Mouse (Mus musculus): ENCODE data around the gene Ttll7. TPM values are rescaled to one million over a fixed set of nuclear protein-coding genes. Genes with fewer than 3 reads are reported as not detected.

Gene Ttll7
- polyA plus RNA-seq, 1 experiment from 2014 or later: 1.6 TPM

DNA sequence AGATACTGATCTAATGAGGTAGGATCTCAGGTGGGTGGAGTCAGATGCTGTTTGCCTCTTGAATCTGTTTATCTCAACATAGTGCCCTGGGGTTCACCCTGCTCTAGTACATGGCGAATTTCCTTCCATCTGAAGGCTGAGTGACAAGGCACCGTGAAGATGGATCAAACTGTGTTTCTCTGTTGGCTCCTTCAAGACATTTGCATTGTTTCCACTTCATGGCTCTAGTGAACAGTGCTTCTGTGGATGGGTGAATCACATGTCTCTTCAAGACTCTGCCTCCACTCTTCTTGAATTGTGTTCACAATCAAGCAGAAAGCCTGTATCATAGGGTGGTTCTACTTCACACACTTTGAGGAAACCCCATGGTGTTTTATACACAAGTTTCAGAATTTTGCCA is 8.1 kb downstream of the Ttll7 start:
- 83% methylated on average over 2 of the region's 2 CpGs for WGBS
- Histone ChIP-seq H3K27me3 (replicated peaks) (no peaks in the 10 kb centered on the region), H3K36me3 (no peaks in the 10 kb centered on the region), H3K4me1 (replicated peaks) (no peaks in the 10 kb centered on the region), H3K4me2 (replicated peaks) (no peak overlapping the region), H3K9me3 (no peaks in the 10 kb centered on the region), H3K27ac (no peak overlapping the region), H3K9ac (no peak overlapping the region), H3K4me3 (replicated peaks) (no peak overlapping the region)
- ATAC-seq: no peak

DNA sequence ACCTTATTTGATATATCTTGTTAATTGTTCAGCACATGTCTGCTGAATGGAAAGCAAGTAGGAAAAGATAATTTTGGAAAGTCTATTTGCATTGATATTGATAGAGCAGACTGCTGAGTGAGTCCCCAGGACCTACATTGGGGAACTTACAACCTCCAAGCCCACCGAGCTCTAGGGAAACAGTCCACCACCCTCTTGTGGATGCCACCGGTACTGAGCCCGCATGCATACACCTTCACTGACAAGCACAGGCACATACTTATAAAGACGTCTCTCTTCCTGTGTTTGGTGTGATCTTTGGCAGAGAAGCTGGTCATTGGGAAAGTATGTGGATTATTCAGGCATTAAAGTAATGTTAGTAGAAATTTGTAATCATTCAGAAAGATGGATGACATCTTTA is 14.4 kb downstream of the Ttll7 start:
- WGBS: 28% methylated on average over 4 of the region's 4 CpGs
- H3K27ac ChIP-seq: no peak overlapping the region
- H3K4me1 ChIP-seq (replicated peaks): no peaks in the 10 kb centered on the region

GRCm38 (mm10) chr3:146871954-146872353 is 19.8 kb downstream of the Ttll7 start:
- Histone ChIP-seq H3K4me1 (replicated peaks) (no peaks in the 10 kb centered on the region), H3K9ac (no peak overlapping the region), H3K27ac (no peak overlapping the region), H3K4me3 (replicated peaks) (no peak overlapping the region), H3K27me3 (replicated peaks) (no peaks in the 10 kb centered on the region), H3K36me3 (no peaks in the 10 kb centered on the region), H3K4me2 (replicated peaks) (no peak overlapping the region), H3K9me3 (no peaks in the 10 kb centered on the region)
- 86% methylated on average over 3 of the region's 3 CpGs for WGBS
- no peak for ATAC-seq

More for the DNA sequence above, 14.4 kb downstream of the Ttll7 start:
- H3K4me2 ChIP-seq (replicated peaks): no peak overlapping the region
- H3K36me3 ChIP-seq: no peaks in the 10 kb centered on the region
- no peak overlapping the region for H3K4me3 ChIP-seq (replicated peaks)
- H3K27me3 ChIP-seq (replicated peaks): no peaks in the 10 kb centered on the region
- H3K9me3 ChIP-seq: no peaks in the 10 kb centered on the region
- H3K9ac ChIP-seq: no peak overlapping the region
- ATAC-seq: no peak

DNA sequence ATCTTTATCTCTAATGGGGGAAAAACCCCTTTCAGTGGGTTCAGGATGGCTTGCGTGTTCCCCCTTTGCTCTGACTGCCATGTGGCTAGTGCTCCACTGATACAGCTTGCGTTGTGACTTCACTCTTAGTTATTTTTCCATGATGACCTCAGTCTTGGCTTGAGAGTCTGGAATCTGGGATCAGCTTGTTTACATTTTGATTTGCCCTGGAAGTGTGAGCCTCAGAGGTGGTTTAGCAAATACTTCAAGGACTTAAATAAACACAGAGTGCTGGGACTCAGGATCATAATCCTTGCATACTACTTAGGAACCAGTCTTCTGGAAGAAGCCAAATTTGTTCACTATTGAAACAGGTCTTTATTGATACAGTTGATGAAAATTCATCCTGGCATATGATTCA is 23.8 kb downstream of the Ttll7 start:
- no peak overlapping the region for H3K4me2 ChIP-seq (replicated peaks)
- peak; percentile 66; the same call in 1 of the 2 replicates for ATAC-seq
- H3K27ac ChIP-seq: no peak overlapping the region
- H3K4me3 ChIP-seq (replicated peaks): no peak overlapping the region
- no peaks in the 10 kb centered on the region for H3K27me3 ChIP-seq (replicated peaks)
- H3K4me1 ChIP-seq (replicated peaks): no peaks in the 10 kb centered on the region
- H3K9me3 ChIP-seq: no peaks in the 10 kb centered on the region
- 26% methylated on average over 2 of the region's 2 CpGs for WGBS
- H3K36me3 ChIP-seq: no peaks in the 10 kb centered on the region
- no peak overlapping the region for H3K9ac ChIP-seq

DNA sequence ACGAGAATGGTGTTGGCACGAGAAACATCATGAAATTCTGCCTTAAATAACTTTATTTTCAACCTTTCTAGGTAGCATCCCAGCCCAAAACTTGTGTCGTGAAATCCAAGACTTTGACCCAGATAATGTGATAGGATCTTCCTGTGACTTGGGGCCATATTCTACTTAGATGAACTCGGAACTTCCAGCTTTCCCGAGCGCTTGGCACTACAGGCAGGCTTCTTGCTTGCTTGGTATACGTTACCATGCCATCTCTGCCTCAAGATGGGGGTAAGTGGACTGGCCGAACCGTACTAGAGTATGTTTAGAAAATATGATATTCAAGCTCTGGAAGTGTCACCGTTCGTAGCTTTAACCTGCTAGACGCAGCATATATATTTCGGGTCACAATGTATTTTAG is 41.8 kb downstream of the Ttll7 start:
- ATAC-seq: no peak
- no peak overlapping the region for H3K4me3 ChIP-seq (replicated peaks)
- H3K4me2 ChIP-seq (replicated peaks): no peak overlapping the region
- WGBS: 89% methylated on average over 13 of the region's 13 CpGs
- no peaks in the 10 kb centered on the region for H3K4me1 ChIP-seq (replicated peaks)
- H3K27ac ChIP-seq: no peak overlapping the region
- no peak overlapping the region for H3K9ac ChIP-seq
- no peaks in the 10 kb centered on the region for H3K36me3 ChIP-seq
- H3K27me3 ChIP-seq (replicated peaks): no peaks in the 10 kb centered on the region
- H3K9me3 ChIP-seq: no peaks in the 10 kb centered on the region

GRCm38 (mm10) chr3:146896581-146896980 is 44.4 kb downstream of the Ttll7 start:
- 86% methylated on average over 8 of the region's 8 CpGs for WGBS
- H3K4me3 ChIP-seq (replicated peaks): no peak overlapping the region
- H3K27ac ChIP-seq: no peak overlapping the region
- no peaks in the 10 kb centered on the region for H3K36me3 ChIP-seq
- no peak overlapping the region for H3K4me2 ChIP-seq (replicated peaks)
- no peaks in the 10 kb centered on the region for H3K27me3 ChIP-seq (replicated peaks)
- H3K9me3 ChIP-seq: no peaks in the 10 kb centered on the region
- no peak for ATAC-seq
- no peak overlapping the region for H3K9ac ChIP-seq
- no peaks in the 10 kb centered on the region for H3K4me1 ChIP-seq (replicated peaks)

GRCm38 (mm10) chr3:146900094-146900493 is 47.9 kb downstream of the Ttll7 start:
- Histone ChIP-seq H3K36me3 (no peaks in the 10 kb centered on the region), H3K9ac (no peak overlapping the region), H3K4me1 (replicated peaks) (no peaks in the 10 kb centered on the region), H3K4me3 (replicated peaks) (no peak overlapping the region), H3K9me3 (no peaks in the 10 kb centered on the region), H3K27ac (no peak overlapping the region), H3K4me2 (replicated peaks) (no peak overlapping the region), H3K27me3 (replicated peaks) (no peaks in the 10 kb centered on the region)
- WGBS: 85% methylated on average over 3 of the region's 3 CpGs
- no peak for ATAC-seq

DNA sequence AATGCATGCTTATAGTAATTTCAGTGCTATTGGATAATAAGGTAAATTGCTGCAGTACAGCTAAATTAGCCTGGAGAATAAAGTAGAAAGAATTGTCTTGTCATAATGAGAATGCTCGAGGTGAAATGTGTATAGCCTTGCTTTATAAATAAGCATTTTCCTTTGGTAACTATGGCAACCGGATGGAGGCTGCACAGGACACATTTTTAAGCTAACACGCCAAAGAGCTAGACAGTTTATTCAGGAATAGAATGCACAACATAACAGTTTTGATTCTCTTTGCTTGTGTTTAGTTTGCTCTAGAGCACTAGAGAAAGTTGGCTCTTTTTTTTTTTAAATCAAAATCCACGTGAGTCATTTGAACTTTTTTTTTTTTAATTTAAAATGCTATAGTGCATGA is 49.6 kb downstream of the Ttll7 start:
- Histone ChIP-seq H3K36me3 (no peaks in the 10 kb centered on the region), H3K4me1 (replicated peaks) (no peaks in the 10 kb centered on the region), H3K9ac (no peak overlapping the region), H3K9me3 (no peaks in the 10 kb centered on the region), H3K4me3 (replicated peaks) (no peak overlapping the region), H3K4me2 (replicated peaks) (no peak overlapping the region), H3K27me3 (replicated peaks) (no peaks in the 10 kb centered on the region), H3K27ac (no peak overlapping the region)
- WGBS: 66% methylated on average over 4 of the region's 4 CpGs
- ATAC-seq: no peak

DNA sequence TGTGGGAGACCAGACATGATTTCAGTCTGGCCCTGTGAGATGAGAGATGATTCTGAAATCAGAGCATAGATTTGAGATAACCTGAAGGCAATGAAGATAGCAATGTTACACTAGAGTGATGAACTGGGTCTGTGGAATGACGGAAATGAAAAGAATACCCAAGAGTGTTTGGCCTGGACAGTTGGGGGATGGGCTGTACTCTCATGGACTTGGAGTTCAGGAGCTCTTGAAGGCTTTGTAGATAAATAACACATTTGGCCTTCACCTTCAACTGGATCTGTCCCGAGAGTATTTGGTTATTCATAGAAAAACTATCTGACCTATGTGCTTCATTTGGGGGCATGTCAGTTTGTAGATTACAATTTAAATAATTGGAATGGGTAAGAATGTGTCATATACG is 53.4 kb downstream of the Ttll7 start:
- no peak overlapping the region for H3K4me3 ChIP-seq (replicated peaks)
- WGBS: 75% methylated on average over 3 of the region's 3 CpGs
- H3K4me1 ChIP-seq (replicated peaks): no peaks in the 10 kb centered on the region
- H3K9me3 ChIP-seq: no peaks in the 10 kb centered on the region
- no peaks in the 10 kb centered on the region for H3K27me3 ChIP-seq (replicated peaks)
- no peak overlapping the region for H3K27ac ChIP-seq
- H3K36me3 ChIP-seq: no peaks in the 10 kb centered on the region
- ATAC-seq: no peak
- H3K9ac ChIP-seq: no peak overlapping the region
- no peak overlapping the region for H3K4me2 ChIP-seq (replicated peaks)

- Histone ChIP-seq H3K27ac (no peak overlapping the region), H3K36me3 (no peaks in the 10 kb centered on the region), H3K9me3 (no peaks in the 10 kb centered on the region), H3K9ac (no peak overlapping the region), H3K27me3 (replicated peaks) (no peaks in the 10 kb centered on the region), H3K4me1 (replicated peaks) (no peaks in the 10 kb centered on the region), H3K4me2 (replicated peaks) (no peak overlapping the region), H3K4me3 (replicated peaks) (no peak overlapping the region)
- WGBS: 78% methylated on average over 5 of the region's 5 CpGs
- ATAC-seq: no peak
These were observed 56.8 kb downstream of the Ttll7 start for GRCm38 (mm10) chr3:146908922-146909321.

GRCm38 (mm10) chr3:146913107-146913506 is 60.9 kb downstream of the Ttll7 start:
- Histone ChIP-seq H3K9ac (no peak overlapping the region), H3K27me3 (replicated peaks) (no peaks in the 10 kb centered on the region), H3K4me2 (replicated peaks) (no peak overlapping the region), H3K9me3 (no peaks in the 10 kb centered on the region), H3K27ac (no peak overlapping the region), H3K36me3 (no peaks in the 10 kb centered on the region), H3K4me1 (replicated peaks) (no peaks in the 10 kb centered on the region), H3K4me3 (replicated peaks) (no peak overlapping the region)
- 87% methylated on average over 11 of the region's 12 CpGs for WGBS
- no peak for ATAC-seq

DNA sequence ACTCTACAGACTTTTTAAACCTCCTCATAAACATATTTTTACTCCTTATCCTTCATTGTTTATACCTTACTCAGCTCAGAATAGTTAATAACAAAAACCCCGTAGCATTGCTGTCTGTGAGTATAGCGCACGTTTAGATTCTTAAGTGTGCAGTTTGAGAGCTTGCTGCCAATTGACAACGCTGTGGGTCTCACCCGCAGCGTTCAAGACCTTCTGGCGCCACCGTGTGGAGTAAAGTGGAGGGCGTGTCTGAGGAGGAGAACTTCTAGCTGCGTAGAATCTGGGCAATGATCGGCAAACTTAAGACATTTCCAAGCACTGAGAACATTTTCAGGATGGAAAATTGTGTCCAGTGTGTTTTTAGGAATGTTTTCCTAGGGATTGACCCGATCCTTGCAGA is 62.6 kb downstream of the Ttll7 start:
- H3K9me3 ChIP-seq: no peaks in the 10 kb centered on the region
- 5% methylated on average over 12 of the region's 12 CpGs for WGBS
- no peak overlapping the region for H3K27ac ChIP-seq
- H3K9ac ChIP-seq: no peak overlapping the region
- H3K4me3 ChIP-seq (replicated peaks): no peak overlapping the region
- H3K4me2 ChIP-seq (replicated peaks): no peak overlapping the region
- no peaks in the 10 kb centered on the region for H3K4me1 ChIP-seq (replicated peaks)
- H3K36me3 ChIP-seq: no peaks in the 10 kb centered on the region
- peak; percentile 78 for ATAC-seq
- no peaks in the 10 kb centered on the region for H3K27me3 ChIP-seq (replicated peaks)

- 53% methylated on average over 8 of the region's 8 CpGs for WGBS
- H3K9ac ChIP-seq: no peak overlapping the region
- ATAC-seq: no peak
These were observed 65.7 kb downstream of the Ttll7 start for GRCm38 (mm10) chr3:146917891-146918290.

DNA sequence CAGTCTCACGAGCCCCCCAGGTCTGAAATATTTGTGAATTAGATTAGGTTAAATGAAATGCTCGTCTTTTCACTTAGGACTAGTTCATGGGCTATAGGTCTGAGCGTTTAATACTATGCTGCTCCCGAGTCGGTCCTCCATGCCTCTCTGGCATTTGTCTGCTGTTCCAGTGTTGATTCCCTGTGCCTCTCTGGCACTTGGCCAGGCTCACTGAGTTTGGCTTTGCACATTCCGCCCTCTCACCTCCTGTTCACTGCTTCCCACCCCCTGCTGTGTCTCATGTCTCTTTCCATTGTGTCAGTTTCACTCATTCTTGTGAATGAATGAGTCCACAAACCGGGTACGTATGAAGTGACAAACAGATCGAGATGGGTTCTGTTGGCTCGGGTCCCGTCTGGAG is 66.2 kb downstream of the Ttll7 start:
- H3K27ac ChIP-seq: no peak overlapping the region
- H3K4me1 ChIP-seq (replicated peaks): no peaks in the 10 kb centered on the region
- no peaks in the 10 kb centered on the region for H3K36me3 ChIP-seq
- no peak overlapping the region for H3K9ac ChIP-seq
- 75% methylated on average over 11 of the region's 11 CpGs for WGBS
- H3K9me3 ChIP-seq: no peaks in the 10 kb centered on the region
- H3K27me3 ChIP-seq (replicated peaks): no peaks in the 10 kb centered on the region
- no peak overlapping the region for H3K4me3 ChIP-seq (replicated peaks)
- no peak for ATAC-seq
- H3K4me2 ChIP-seq (replicated peaks): no peak overlapping the region

More at GRCm38 (mm10) chr3:146917891-146918290, 65.7 kb downstream of the Ttll7 start:
- no peak overlapping the region for H3K27ac ChIP-seq
- no peaks in the 10 kb centered on the region for H3K36me3 ChIP-seq
- no peak overlapping the region for H3K4me3 ChIP-seq (replicated peaks)
- H3K4me2 ChIP-seq (replicated peaks): no peak overlapping the region
- H3K4me1 ChIP-seq (replicated peaks): no peaks in the 10 kb centered on the region
- H3K27me3 ChIP-seq (replicated peaks): no peaks in the 10 kb centered on the region
- no peaks in the 10 kb centered on the region for H3K9me3 ChIP-seq
